Mouse (Mus musculus): ENCODE data around the gene Dnm3.

Gene Dnm3

DNA sequence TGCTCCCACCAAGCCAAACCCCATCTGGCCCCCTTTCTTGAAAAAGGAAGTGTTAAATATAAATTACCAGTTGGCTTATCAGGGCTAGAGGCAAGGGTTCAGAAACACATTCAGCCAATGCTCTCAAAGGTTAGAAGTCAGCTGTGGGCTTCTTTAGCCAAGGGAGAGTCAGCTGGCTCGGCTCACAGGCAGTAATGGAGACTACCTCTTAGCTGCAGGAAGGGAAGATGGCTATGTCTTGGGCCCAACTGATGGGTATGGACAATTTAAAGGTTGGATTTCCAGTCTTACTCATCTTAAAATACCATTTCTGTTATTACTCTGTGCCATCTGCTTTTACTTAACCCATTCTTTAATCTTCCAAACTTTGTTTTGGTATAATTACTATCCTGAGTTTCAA lies 317.1 kb downstream of the Dnm3 start:
- DNase-seq (ENCODE audit: low spot score in 2 of 2), result no peak

GRCm38 (mm10) chr1:162158486-162158885 lies 319.3 kb downstream of the Dnm3 start:
- DNase-seq (ENCODE audit: low spot score in 2 of 2), result no peak

DNA sequence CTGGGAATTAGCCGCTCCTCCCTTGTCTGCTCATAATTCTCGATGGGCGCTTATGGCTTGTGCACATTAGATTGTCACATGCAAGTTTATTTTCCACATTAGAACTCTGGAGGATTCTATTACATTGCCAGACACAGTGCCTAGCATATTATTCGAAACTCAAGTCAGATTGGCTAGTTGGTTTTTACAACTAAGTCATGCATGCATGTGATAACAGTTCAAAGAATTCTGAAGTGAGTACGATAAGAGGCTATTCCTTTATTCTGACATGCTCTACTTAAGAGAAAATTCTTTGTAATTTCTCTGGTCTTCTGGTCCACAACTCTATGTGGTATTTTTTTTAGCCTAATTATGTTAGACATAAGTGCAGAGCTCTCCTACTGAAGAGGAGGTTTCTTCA lies 320.2 kb downstream of the Dnm3 start:
- no peak for DNase-seq (ENCODE audit: low spot score in 2 of 2)

GRCm38 (mm10) chr1:162156873-162157272 lies 321.0 kb downstream of the Dnm3 start:
- DNase-seq (ENCODE audit: low spot score in 2 of 2), result no peak

GRCm38 (mm10) chr1:162155546-162155945 lies 322.3 kb downstream of the Dnm3 start:
- DNase-seq (ENCODE audit: low spot score in 2 of 2), result no peak

- no peak for DNase-seq (ENCODE audit: low spot score in 2 of 2)
Measured at GRCm38 (mm10) chr1:162153118-162153517, 324.7 kb downstream of the Dnm3 start.

GRCm38 (mm10) chr1:162149730-162150129 lies 328.1 kb downstream of the Dnm3 start:
- DNase-seq (ENCODE audit: low spot score in 2 of 2), result no peak

GRCm38 (mm10) chr1:162147554-162147953 lies 330.3 kb downstream of the Dnm3 start:
- no peak for DNase-seq (ENCODE audit: low spot score in 2 of 2)

- no peak for DNase-seq (ENCODE audit: low spot score in 2 of 2)
Measured at GRCm38 (mm10) chr1:162145748-162146147, 332.1 kb downstream of the Dnm3 start.

DNA sequence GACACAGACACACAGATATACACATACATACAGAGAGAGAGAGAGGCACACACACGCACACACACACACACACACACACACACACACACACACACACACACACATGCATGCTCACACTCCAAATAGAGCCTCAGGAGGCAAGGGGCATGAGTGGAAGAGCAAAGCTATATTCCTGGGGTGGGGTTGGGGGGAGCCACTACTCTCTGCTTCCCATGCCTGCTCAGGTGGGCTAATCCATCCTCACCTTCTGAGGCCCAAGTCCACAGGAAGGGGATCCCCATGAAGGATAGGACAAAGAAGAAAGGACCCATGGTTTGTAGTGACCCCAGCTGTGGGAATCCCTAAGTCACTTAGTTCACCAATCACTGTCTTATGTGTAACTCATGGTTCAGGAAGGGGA lies 332.8 kb downstream of the Dnm3 start:
- DNase-seq (ENCODE audit: low spot score in 2 of 2), result no peak

- DNase-seq (ENCODE audit: low spot score in 2 of 2), result no peak
Measured at GRCm38 (mm10) chr1:162143974-162144912, 333.6 kb downstream of the Dnm3 start.

DNA sequence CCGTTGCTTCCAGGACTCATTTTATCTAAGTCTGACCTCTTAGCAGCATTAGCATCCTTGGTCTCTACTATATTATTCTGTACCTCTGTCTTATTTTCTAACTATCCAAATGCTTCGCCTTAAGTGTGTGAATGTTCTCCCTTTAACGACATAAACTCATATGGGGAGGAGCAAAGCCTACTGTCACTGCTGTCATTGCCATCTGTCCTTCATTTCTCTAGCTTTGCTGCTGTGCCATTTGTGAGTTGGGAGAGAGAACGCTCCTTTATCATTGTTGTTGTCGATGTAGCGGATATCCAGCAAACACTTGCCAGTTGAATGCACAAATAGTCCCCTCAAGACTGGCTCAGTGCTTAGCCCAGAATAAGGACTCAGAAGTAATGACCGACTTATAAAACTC lies 335.5 kb downstream of the Dnm3 start:
- DNase-seq (ENCODE audit: low spot score in 2 of 2), result no peak

- no peak for DNase-seq (ENCODE audit: low spot score in 2 of 2)
Measured at GRCm38 (mm10) chr1:162136328-162136727, 341.5 kb downstream of the Dnm3 start.

- no peak for DNase-seq (ENCODE audit: low spot score in 2 of 2)
Measured at GRCm38 (mm10) chr1:162135451-162136213, 342.2 kb downstream of the Dnm3 start.

DNA sequence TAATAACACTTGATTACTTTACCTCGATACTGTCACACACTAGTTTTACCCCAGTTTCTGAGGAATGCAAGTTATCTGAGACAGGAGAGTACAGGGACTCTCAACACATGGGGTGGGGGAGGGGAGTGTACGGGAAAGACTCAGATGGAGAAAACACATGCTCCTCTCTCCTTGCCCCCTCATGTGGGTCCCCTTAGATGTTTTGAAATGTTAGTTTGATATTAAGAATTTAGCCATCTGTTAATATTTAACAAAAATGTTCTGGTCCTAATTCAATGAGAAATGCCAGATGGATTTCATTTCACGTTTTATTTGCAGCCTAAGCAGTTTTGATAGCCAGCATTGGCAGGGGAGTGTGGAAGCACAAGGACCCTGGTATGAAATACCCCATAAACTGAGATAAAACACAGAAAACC lies 343.2 kb downstream of the Dnm3 start:
- DNase-seq (ENCODE audit: low spot score in 2 of 2), result no peak

- no peak for DNase-seq (ENCODE audit: low spot score in 2 of 2)
Measured at GRCm38 (mm10) chr1:162132908-162133641, 344.8 kb downstream of the Dnm3 start.

DNA sequence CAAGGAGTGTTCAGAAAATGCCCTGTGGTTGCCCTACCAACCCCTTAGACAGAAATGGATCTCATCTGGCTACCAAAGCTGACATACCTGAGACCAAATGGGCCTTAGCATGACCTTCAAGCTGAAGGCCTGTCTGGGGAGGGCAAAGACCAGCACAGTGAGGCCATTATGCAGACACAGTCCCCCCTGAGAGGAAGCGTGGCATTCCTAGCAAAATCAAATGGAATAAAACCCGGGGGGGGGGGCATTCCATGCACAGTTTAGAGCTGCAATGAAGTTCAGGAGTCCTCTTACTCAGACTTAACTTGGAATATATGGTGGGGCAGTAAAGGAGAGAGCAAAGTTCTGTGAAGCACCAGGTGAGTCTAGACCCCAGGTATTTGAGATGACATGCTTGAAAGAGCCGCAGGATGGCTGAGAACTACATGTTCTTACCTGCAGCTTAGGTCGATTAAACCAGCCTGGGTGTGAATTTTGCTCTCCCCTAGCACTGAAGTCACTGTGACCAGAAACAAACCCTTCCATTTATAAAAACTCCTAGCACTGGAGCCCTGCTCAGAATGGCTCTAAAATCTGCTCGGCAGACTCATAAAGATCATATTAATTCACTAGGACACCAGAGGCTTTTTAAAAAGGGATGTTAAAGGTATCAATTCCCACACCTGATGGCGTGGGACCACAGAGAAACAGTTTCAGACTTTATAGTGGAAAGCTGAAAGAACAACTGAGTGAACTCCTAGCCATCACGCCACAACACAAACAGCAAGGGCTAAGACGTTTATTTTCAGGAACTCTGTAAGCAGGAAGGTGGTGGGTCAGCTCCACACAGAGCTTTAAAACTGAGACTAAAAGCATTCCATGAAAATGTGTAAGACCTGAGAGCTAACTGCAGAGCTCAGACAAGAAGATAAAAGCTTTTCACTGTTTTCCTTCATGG lies 350.7 kb downstream of the Dnm3 start:
- DNase-seq (ENCODE audit: low spot score in 2 of 2), result no peak

GRCm38 (mm10) chr1:162124396-162124795 lies 353.4 kb downstream of the Dnm3 start:
- DNase-seq (ENCODE audit: low spot score in 2 of 2), result no peak

DNA sequence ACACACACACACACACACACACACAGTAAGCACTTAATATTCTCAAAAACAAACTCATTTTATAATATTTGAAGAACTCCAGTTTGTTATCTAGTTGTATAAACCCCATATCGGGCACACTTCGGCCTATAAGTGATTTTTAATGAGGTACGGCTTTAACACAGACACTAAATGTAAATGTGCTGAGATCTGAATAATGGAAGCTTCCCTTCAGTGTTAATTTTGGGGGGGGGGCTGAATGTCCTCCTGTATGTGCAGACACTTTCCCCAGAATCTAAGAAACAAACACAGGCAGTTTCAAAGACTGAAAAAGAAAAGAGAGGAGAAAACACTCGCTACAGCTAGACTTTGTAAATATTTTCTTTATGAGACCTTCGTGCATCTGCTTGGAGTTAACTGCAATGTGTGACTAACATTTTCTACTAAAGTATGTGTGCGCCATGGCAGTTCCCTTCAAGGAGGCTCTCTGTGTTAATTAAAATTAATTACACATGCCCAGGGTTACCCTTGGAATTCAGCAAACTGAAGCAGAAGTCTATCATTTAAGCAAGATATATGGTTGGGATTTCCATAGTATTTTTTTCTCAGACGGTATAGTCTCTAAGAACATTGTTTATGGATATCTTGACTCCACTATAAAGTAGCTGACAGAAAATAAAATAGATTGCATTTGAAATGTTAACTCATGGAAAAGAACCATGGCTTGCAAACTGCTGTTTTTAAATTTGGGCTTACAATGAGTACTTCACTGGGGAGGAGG lies 356.2 kb downstream of the Dnm3 start:
- no peak for DNase-seq (ENCODE audit: low spot score in 2 of 2)

DNA sequence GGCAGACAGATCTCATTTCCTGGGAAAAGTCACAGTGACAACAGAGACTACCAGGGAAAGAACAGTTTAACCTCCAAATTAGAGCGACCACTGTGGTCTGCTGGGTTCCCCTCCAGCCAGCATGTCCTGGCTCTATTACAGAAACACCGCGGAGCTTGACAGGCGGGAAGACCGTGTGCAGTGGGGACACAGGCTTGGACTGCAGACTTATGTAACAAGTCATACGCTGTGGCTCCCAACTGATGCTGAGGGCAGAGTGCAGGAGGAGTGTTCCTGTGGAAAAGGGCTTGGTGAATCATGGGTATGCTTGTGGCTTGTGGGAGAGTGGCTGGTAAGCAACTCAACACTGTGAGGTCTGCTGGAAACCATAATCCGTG lies 368.4 kb downstream of the Dnm3 start:
- no peak for DNase-seq (ENCODE audit: low spot score in 2 of 2)

All from spleen, postnatal 10 days (tissue).